Mouse (Mus musculus) stomach, embryonic 15.5 days (tissue): Measurements from ENCODE around the gene Pgc. TPM values are rescaled to one million over a fixed set of nuclear protein-coding genes. Genes with fewer than 3 reads are reported as not detected.
A peak's percentile ranks its signal among the peaks of the same experiment; 100 is the strongest.

Experiments used
- ATAC-seq: fragments of 200-750 bp; cut with Nextera tagmentation; 2 replicates; pipeline ENCODE4 v1.8.0; 2017; ENCODE audit warnings: low read depth, moderate number of reproducible peaks, moderate TSS enrichment; ENCODE audit not compliant: insufficient read depth, low FRiP score
- H3K27ac ChIP-seq: fragments of 300-500 bp; sonication (generic); 2 replicates; pipeline ENCODE4 v1.5.1; 2015; ENCODE audit warnings: mild to moderate bottlenecking, inconsistent platforms
- H3K27me3 ChIP-seq: fragments of 300-500 bp; sonication (generic); replicated peaks from 2 replicates; pipeline ENCODE4 v1.6.1; 2015; ENCODE audit warnings: inconsistent platforms
- H3K36me3 ChIP-seq: fragments of 300-500 bp; sonication (generic); 2 replicates; pipeline ENCODE4 v1.6.1; 2015; ENCODE audit warnings: inconsistent platforms
- H3K4me1 ChIP-seq: fragments of 300-500 bp; sonication (generic); 2 replicates; pipeline ENCODE4 v1.6.1; 2015; ENCODE audit warnings: inconsistent platforms
- H3K4me2 ChIP-seq: fragments of 300-500 bp; sonication (generic); 2 replicates; pipeline ENCODE4 v1.6.1; 2015; ENCODE audit warnings: mild to moderate bottlenecking, inconsistent platforms
- H3K4me3 ChIP-seq: fragments of 300-500 bp; sonication (generic); replicated peaks from 2 replicates; pipeline ENCODE4 v1.5.1; 2015; ENCODE audit warnings: inconsistent platforms
- H3K9ac ChIP-seq: fragments of 300-500 bp; sonication (generic); 2 replicates; pipeline ENCODE4 v1.6.1; 2015; ENCODE audit warnings: inconsistent platforms
- H3K9me3 ChIP-seq: fragments of 300-500 bp; sonication (generic); 2 replicates; pipeline ENCODE4 v1.6.1; 2016; ENCODE audit warnings: inconsistent platforms
- WGBS: fragments of 180-500 bp; shearing (Covaris S2); methylation state at CpG from one replicate; pipeline ENCODE4 v1.1.7; 2015; 5-methylcytosine and 5-hydroxymethylcytosine counted together
- polyA plus RNA-seq: library from polyadenylated mRNA; unstranded; fragments of >200 nt; fragmentation: Nextera tagmentation; extraction: Ambion mirVana; gene quantifications from 2 replicates; pipeline ENCODE4 v1.2.1, GENCODE M21; 2015

Gene Pgc
- polyA plus RNA-seq = 52.1 and 71.7 TPM in 2 replicates

DNA sequence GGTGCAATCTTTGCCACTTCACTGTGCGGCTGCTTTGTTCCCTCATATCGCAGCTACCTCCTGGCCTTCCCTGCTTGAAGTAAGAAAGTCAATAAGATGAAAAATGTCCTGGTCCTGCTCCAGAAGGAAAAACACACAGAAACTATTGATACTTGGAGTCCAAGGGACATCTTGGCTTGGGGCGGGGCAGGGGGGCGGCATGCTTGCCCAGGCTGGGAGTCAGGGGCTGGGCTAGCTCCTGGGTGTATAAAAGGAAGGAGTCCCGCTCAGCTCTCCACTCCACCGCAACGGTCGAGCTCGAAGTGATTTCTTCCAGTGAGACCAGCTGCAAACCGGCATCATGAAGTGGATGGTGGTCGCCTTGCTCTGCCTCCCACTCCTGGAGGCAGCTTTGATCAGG, at the start of gene Pgc:
Pgc (plus strand) TSS at position 277 of the 400 bp plus-strand sequence.
- no peak within 1 kb of the TSS for H3K9ac ChIP-seq
- no peaks in the 10 kb centered on the region for H3K9me3 ChIP-seq
- no peak within 1 kb of the TSS for H3K4me2 ChIP-seq
- H3K4me1 ChIP-seq = no peaks in the 10 kb centered on the region
- no peaks in the 10 kb centered on the region for H3K27me3 ChIP-seq
- 69% methylated on average over 11 of the region's 11 CpGs for WGBS
- H3K27ac ChIP-seq = no peak within 1 kb of the TSS
- 0 out of 2 replicates have a peak, but pooled peaks have one; percentile 37 for ATAC-seq
- H3K36me3 ChIP-seq = no peaks in the 10 kb centered on the region
- no peak within 1 kb of the TSS for H3K4me3 ChIP-seq

DNA sequence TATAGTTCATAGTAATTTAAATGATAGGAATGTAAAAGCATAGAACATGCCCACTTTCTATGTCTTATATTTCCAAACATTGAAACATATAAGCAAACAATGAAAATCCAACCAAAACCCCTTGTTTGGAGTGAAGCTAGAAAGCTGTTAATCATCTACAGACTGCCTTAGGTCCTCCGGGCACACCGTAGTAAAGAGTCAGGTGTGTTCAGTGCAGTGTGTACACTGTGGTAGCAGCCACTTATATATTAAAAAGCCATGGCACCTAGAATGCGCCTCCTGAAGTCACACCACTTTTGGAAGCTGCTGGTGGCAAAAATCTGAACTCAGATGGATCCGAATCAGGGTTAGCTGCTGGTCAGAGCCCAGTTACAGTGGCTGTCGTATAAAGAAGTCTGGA, 48.4 kb upstream of the Pgc start:
- Histone ChIP-seq H3K9me3 (no peaks in the 10 kb centered on the region), H3K4me3 (no peak overlapping the region), H3K4me1 (no peaks in the 10 kb centered on the region), H3K9ac (no peak overlapping the region), H3K27me3 (no peaks in the 10 kb centered on the region), H3K4me2 (no peak overlapping the region), H3K27ac (0 out of 2 replicates have a peak overlapping the region, but pooled peaks have one; percentile 18), H3K36me3 (peaks cover 14% of the 10 kb centered on the region)
- WGBS = 69% methylated on average over 5 of the region's 5 CpGs
- ATAC-seq = 0 out of 2 replicates have a peak, but pooled peaks have one; percentile 60

DNA sequence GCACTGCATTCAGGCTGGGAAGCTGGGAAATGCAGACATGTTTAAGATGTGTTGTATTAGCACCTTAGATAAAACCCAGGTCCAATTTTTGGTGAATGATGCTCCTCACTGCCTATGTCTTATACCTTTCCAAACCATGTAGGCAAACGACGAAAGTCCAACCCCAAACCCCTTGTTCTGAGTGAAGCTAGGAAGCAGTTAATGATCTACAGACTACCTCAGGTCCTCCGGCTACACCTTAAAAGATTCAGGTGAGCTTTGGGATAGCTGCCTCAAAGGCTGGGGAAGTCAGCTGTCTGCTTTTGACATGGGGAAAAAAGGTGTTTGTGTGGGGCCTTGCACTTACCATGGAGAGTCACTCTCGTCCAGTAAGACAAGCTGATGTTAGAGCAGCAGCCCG, 47.9 kb upstream of the Pgc start:
- Histone ChIP-seq H3K4me3 (no peak overlapping the region), H3K4me1 (no peaks in the 10 kb centered on the region), H3K9ac (no peak overlapping the region), H3K27me3 (no peaks in the 10 kb centered on the region), H3K4me2 (no peak overlapping the region), H3K27ac (0 out of 2 replicates have a peak overlapping the region, but pooled peaks have one; percentile 18), H3K9me3 (no peaks in the 10 kb centered on the region), H3K36me3 (peaks cover 14% of the 10 kb centered on the region)
- no peak for ATAC-seq
- WGBS = 69% methylated on average over 5 of the region's 5 CpGs

DNA sequence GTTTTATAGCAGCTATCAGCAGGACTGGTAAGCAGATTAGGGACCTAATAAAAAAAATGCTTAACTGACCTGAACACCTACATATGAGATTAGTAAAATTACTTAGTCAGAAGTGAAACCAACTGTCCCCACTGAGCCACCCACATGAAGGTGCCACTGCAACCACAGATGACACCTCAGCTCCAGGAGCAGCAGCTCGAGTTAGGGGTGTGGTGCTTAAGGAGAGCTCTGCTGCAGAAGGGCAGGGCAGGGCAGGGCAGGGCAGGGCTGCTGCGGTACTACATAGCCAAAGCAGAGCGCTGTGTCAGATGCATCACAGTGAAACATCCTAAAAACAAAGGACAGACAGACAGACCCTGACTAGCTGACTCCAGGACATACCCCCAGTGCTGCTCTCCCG, 43.8 kb upstream of the Pgc start:
- Histone ChIP-seq H3K36me3 (peaks cover 36% of the 10 kb centered on the region), H3K4me2 (no peak overlapping the region), H3K4me1 (peaks cover 7% of the 10 kb centered on the region), H3K9ac (no peak overlapping the region), H3K27ac (no peak overlapping the region), H3K9me3 (no peaks in the 10 kb centered on the region), H3K27me3 (no peaks in the 10 kb centered on the region), H3K4me3 (no peak overlapping the region)
- WGBS = 74% methylated on average over 4 of the region's 4 CpGs
- ATAC-seq = no peak

DNA sequence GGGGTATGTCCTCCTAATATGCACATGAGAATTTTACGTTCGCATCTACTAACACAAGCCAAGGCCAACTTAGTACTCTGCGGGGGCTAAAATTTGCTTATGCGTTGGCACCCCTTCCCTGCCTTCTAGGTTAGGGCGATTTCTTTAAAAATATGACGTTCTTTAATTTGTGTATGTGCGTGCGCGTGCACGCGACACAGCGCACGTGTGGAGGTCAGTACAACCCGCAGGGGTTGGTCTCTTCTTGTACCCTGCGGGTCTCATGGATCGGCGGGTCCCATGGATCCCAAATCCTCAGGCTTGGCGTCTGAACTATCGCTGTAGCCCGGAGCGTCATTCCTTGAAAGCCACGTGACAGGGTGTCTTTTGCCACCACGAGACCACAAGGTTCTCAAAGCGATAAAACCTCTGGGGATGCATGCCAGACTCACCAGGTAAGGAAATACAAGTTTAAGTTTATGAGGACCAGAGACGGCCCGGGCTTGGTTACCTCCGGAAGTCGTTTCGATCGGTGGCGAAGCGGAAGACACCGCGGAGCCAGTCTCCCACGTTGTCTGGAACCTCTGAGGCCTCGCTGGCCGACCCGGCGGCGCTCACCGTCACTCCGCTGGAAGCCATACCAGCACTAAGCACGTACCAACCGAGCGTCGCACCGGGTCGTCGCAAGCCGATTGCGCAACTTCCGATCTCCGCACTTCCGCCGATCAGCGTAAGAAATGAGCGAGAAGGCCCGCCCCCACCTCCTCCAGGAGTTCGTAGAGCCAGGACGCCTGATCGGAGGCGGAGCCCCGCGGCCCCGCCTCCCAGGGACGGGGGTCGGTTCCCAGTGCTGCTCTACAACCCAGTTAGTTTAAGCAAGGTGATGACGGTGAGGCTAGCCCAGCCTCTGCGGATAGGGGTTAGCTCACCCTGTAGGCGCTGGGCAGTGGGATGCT, 39.0 kb upstream of the Pgc start:
- Histone ChIP-seq H3K4me1 (peaks cover 12% of the 10 kb centered on the region), H3K4me3 (peak overlapping the region; percentile 89), H3K27ac (peak overlapping the region; percentile 87), H3K9me3 (no peaks in the 10 kb centered on the region), H3K9ac (peak overlapping the region; percentile 69), H3K4me2 (peak overlapping the region; percentile 97), H3K27me3 (no peaks in the 10 kb centered on the region), H3K36me3 (peaks cover 22% of the 10 kb centered on the region; the same call in 1 of the 2 replicates)
- under 1% methylated on average over 70 of the region's 70 CpGs for WGBS
- peak; percentile 91 for ATAC-seq

DNA sequence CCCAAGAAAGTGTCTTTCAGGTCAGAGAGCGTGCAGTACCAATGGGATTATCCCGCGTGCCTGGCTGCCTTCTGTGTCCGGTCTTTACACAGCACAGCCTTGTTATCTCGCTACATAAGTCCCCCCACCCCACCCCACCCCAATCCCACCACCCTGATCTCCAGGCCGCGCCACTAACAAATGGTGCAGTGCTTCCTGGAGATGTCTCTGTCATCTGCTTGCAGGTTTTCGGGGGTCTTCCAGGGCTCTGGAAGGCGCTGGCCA, 38.4 kb upstream of the Pgc start, which contains the start of gene Tomm6:
Tomm6 (minus strand) TSS at position 43 of the 264 bp plus-strand sequence.
- peaks cover 12% of the 10 kb centered on the region for H3K4me1 ChIP-seq
- peaks cover 22% of the 10 kb centered on the region; the same call in 1 of the 2 replicates for H3K36me3 ChIP-seq
- ATAC-seq = no peak
- under 1% methylated on average over 9 of the region's 9 CpGs for WGBS
- H3K4me3 ChIP-seq = peak within 1 kb of the TSS; percentile 89
- H3K4me2 ChIP-seq = peak within 1 kb of the TSS; percentile 97
- H3K27ac ChIP-seq = peak within 1 kb of the TSS; percentile 87
- H3K27me3 ChIP-seq = no peaks in the 10 kb centered on the region
- peak within 1 kb of the TSS; percentile 69 for H3K9ac ChIP-seq
- no peaks in the 10 kb centered on the region for H3K9me3 ChIP-seq

DNA sequence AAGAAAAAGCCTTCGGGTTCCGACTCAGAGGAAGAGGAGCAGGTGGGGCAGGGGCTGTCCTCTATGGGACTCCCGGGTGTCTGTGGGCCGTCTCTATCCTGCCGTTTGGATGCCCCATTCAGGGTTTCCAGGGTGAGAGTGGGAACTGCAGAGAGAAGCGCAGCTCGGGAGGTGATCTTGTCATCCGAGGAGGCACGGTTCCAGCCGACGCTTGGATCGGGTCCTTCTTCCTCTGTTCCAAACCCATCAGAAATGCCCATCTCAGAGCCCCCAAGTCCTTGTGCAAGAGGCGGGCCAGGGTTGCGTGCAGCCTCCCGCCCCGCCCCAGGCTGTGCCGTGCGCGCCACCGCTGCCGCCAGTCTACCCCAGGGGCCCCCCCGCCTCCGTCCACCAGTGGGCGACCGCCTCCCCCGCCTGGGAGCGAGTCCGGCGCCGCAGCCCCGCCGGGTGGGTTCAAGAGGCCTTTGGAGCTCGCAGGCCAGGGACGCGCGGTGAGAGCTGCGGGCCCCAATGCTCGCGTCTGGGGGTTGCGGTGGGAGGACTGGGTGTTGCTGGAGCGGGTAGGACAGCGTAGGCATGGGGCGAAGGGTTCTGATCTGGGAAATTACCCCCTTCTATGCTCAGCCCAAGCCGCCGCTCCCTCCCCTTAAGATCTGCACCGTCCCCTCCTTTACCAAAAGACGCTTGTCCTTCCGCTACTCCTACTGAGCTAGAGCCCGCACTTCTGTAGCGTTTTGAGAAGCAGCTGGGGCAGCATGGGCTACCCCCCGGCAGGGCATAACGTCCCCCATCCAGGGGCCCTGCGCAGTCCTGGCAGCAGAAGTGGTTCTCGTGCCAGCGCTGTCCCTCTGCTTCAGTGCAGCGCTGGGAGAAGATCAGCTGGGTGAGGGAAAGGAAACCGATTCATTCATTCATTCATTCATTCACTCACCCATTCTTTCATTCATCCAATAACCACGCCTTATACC, 37.8 kb upstream of the Pgc start, which contains the start of gene Frs3:
Frs3 (plus strand) TSS at position 423 of the 968 bp plus-strand sequence.
- peak within 1 kb of the TSS; percentile 89 for H3K4me3 ChIP-seq
- H3K36me3 ChIP-seq = peaks cover 22% of the 10 kb centered on the region; the same call in 1 of the 2 replicates
- H3K9ac ChIP-seq = peak within 1 kb of the TSS; percentile 69
- peak within 1 kb of the TSS; percentile 97 for H3K4me2 ChIP-seq
- H3K27ac ChIP-seq = peak within 1 kb of the TSS; percentile 87
- H3K4me1 ChIP-seq = peaks cover 12% of the 10 kb centered on the region
- H3K9me3 ChIP-seq = no peaks in the 10 kb centered on the region
- WGBS = 2% methylated on average over 57 of the region's 58 CpGs
- H3K27me3 ChIP-seq = no peaks in the 10 kb centered on the region
- ATAC-seq = peak; percentile 67

DNA sequence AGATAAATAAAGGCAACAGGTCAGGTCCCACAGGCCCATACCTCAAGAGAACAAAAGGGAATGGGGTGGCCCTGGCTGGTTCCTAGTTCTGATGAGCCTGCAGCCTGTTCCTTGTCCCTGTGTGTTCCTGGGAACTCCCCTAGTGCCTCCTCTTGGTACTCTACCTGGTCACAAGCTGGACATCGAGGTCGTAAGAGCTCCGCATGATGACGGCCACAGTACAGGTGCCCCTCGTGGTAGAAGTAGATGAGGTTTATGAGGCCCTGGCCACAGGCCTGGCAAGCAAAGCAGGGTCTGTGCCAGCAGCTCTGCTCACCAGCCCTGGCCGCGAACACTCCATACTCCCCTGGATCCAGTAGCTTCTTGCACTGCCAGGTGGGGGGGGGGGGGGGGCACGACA, 36.7 kb upstream of the Pgc start:
- no peaks in the 10 kb centered on the region for H3K9me3 ChIP-seq
- no peak overlapping the region for H3K27ac ChIP-seq
- no peak for ATAC-seq
- 76% methylated on average over 8 of the region's 8 CpGs for WGBS
- peak overlapping the region; percentile 97 for H3K4me2 ChIP-seq
- H3K27me3 ChIP-seq = no peaks in the 10 kb centered on the region
- H3K9ac ChIP-seq = no peak overlapping the region
- 0 out of 2 replicates have a peak, but pooled peaks cover 12% of the 10 kb centered on the region for H3K36me3 ChIP-seq
- H3K4me3 ChIP-seq = no peak overlapping the region
- H3K4me1 ChIP-seq = peaks cover 15% of the 10 kb centered on the region

DNA sequence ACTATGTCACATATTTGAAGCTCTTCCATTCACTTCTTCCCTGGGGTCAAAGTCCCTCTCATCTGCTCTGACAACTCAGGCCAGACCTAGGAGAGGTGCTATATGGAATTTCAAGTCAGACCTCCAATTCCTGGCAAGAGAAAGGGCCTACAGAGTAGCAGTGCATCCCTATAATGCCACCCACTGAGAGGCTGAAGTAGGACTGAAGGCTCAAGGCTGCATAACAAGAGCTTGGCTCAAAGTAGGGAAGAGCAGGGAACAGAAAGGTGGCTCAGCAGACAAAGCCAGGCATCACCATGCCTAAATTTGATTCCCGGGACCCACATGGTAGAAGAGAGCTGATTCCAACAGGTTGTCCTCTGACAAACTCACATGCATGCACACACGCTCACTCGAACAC, 35.0 kb upstream of the Pgc start:
- Histone ChIP-seq H3K4me2 (no peak overlapping the region), H3K9ac (no peak overlapping the region), H3K9me3 (no peaks in the 10 kb centered on the region), H3K4me3 (no peak overlapping the region), H3K27ac (no peak overlapping the region), H3K27me3 (no peaks in the 10 kb centered on the region), H3K4me1 (peaks cover 20% of the 10 kb centered on the region), H3K36me3 (no peaks in the 10 kb centered on the region)
- ATAC-seq = no peak
- WGBS = 87% methylated on average over 3 of the region's 3 CpGs

DNA sequence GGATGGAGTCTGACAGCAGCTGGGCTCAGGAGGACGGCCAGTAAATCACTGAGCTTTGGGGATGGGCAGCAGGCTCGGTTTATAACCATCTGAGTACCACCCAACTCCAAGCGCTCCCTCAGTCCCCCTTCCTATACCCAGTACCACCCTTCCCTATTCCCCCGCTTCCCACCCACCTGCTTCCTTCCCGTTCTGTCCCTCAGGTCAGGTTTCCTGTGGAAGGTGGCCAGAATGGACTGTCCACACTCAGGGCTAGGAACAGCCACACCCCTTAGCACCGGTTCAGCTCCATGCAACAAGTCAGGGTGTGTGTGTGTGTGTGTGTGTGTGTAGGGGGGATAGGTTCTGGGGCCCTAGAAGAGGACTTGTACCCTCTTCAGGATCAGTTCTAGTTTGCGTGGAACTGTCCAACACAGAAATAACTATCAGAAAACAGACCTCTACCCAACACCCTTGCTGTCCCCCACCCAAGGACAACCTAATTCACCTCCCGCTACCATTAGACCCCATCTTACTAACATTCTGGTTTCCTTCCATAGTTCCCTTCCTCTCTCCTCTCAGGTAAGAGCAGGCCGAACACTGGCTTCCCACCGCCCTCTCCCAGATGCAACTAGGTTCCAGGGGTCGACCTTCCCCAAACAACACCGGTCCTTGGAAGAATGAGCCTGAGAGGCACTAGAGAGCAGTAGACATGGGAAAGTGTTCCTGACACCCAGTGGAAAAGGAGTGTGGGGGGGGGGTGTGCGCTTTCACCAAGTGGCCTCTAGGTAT, 32.8 kb upstream of the Pgc start:
- no peak for ATAC-seq
- H3K4me1 ChIP-seq = peaks cover 13% of the 10 kb centered on the region
- H3K27me3 ChIP-seq = no peaks in the 10 kb centered on the region
- 0 out of 2 replicates have a peak overlapping the region, but pooled peaks have one; percentile 65 for H3K27ac ChIP-seq
- H3K4me3 ChIP-seq = peak overlapping the region; percentile 78
- 0 out of 2 replicates have a peak overlapping the region, but pooled peaks have one; percentile 25 for H3K9ac ChIP-seq
- 37% methylated on average over 13 of the region's 13 CpGs for WGBS
- H3K4me2 ChIP-seq = peak overlapping the region; percentile 95
- no peaks in the 10 kb centered on the region for H3K9me3 ChIP-seq
- H3K36me3 ChIP-seq = no peaks in the 10 kb centered on the region

DNA sequence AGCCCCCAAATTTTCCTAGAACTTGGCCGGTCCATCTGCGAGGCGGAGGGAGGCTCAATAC, 32.4 kb upstream of the Pgc start, which contains the start of gene Gm21981:
Gm21981 (minus strand) TSS at position 14 of the 61 bp plus-strand sequence.
- peak within 1 kb of the TSS; percentile 78 for H3K4me3 ChIP-seq
- no peaks in the 10 kb centered on the region for H3K9me3 ChIP-seq
- no peaks in the 10 kb centered on the region for H3K36me3 ChIP-seq
- H3K27me3 ChIP-seq = no peaks in the 10 kb centered on the region
- peak within 1 kb of the TSS; percentile 95 for H3K4me2 ChIP-seq
- H3K4me1 ChIP-seq = peaks cover 12% of the 10 kb centered on the region
- H3K9ac ChIP-seq = peak within 1 kb of the TSS; percentile 42
- WGBS = 0% methylated on average over 3 of the region's 3 CpGs
- ATAC-seq = no peak
- H3K27ac ChIP-seq = peak within 1 kb of the TSS; percentile 65; the same call in 1 of the 2 replicates
